Mouse (Mus musculus) embryonic fibroblast, embryonic 13.5 days (primary cell): ENCODE data around the gene Gm16253. TPM values are rescaled to one million over a fixed set of nuclear protein-coding genes. Genes with fewer than 3 reads are reported as not detected.
"Not testable (repeated sequence)": the region's sequence is repeated elsewhere in the genome, so short reads cannot be mapped to it uniquely, and the experiment has no call there.

ENCODE experiments used
- H3K27ac ChIP-seq: 2 replicates; pipeline ENCODE4 v1.5.1; 2012; ENCODE audit warnings: low read length, control low read depth, inconsistent platforms; ENCODE audit not compliant: insufficient read depth
- H3K4me1 ChIP-seq: 2 replicates; pipeline ENCODE4 v1.6.1; 2011; ENCODE audit warnings: low read length; ENCODE audit not compliant: control insufficient read depth, insufficient read depth
- H3K4me3 ChIP-seq: 2 replicates; pipeline ENCODE4 v1.5.1; 2011; ENCODE audit warnings: mild to moderate bottlenecking, control low read depth, low read length; ENCODE audit not compliant: insufficient read depth
- CTCF ChIP-seq: IDR thresholded peaks from 2 replicates; pipeline ENCODE4 v1.5.1; 2011; ENCODE audit warnings: mild to moderate bottlenecking, control low read depth, low read length, moderate library complexity, borderline replicate concordance; ENCODE audit not compliant: insufficient read depth
- POLR2A ChIP-seq: IDR thresholded peaks from 2 replicates; pipeline ENCODE4 v1.6.1; 2011; ENCODE audit warnings: low read depth, mild to moderate bottlenecking, control low read depth, low read length, moderate library complexity
- polyA plus RNA-seq: library from polyadenylated mRNA; stranded (reverse); fragments of >200 nt; gene quantifications from 2 replicates; pipeline ENCODE4 v1.2.4, GENCODE M21; 2011; ENCODE audit warnings: low read depth; ENCODE audit not compliant: missing spikeins, insufficient read length

Gm16253 gene
- polyA plus RNA-seq, 1 experiment: not detected

- peaks cover 14% of the 10 kb centered on the region for H3K4me1 ChIP-seq
- peak overlapping the region; percentile 51; the same call in 1 of the 2 replicates for H3K4me3 ChIP-seq
- peak overlapping the region; percentile 90 for H3K27ac ChIP-seq
- TF ChIP-seq CTCF: no peak
- TF ChIP-seq POLR2A: no peak
Measured at GRCm38 (mm10) chr3:96603311-96603710, 26.5 kb downstream of the Gm16253 start.

GRCm38 (mm10) chr3:96606007-96606406 is 29.2 kb downstream of the Gm16253 start:
- not testable (repeated sequence) for H3K4me3 ChIP-seq, H3K27ac ChIP-seq, H3K4me1 ChIP-seq

DNA sequence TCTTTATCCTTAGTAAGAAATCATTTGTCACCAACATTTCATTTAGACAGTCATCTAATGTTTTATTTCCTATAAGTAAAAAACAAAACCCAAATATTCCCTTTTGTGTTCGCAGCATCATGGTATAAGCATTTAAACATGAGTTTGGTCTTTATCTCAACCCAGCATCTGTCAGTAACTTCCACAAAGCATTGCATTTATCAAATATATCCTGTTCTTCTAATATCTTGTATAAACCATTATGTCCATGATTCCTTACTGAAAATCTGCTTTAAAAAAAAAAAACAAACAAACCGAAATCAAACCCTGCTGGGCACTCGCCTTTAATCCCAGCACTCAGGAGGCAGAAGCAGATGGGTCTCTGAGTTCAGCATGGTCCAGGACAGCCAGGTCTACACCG is 29.8 kb downstream of the Gm16253 start:
- peaks cover 7% of the 10 kb centered on the region; the same call in 1 of the 2 replicates for H3K4me1 ChIP-seq
- no peak overlapping the region for H3K27ac ChIP-seq
- H3K4me3 ChIP-seq: no peak overlapping the region
- TF ChIP-seq CTCF (no peak), POLR2A (no peak)

DNA sequence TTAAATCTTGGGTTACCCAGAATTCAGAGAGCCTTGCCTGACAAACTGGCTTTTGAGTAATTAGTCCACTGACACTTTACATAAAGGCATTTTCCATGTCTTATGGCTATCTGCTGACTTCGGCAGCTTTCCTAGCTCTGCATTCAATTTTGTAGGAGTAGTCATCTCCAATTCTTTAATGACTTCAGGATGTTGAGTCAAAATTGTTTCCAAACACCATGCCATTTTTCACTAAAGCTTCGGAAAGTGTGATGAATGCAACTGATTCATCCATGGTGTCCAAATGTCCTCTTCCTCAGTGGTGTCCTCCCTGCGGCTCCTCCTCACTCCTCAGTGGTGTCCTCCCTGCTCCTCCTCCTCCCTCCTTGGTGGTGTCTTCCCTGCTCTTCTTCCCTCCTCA is 41.2 kb downstream of the Gm16253 start:
- peak overlapping the region; percentile 32; the same call in 1 of the 2 replicates for H3K27ac ChIP-seq
- H3K4me3 ChIP-seq: no peak overlapping the region
- TF ChIP-seq CTCF: no peak
- no peak for TF ChIP-seq POLR2A
- no peaks in the 10 kb centered on the region for H3K4me1 ChIP-seq

GRCm38 (mm10) chr3:96623201-96623600 is 46.4 kb downstream of the Gm16253 start:
- TF ChIP-seq POLR2A: no peak
- TF ChIP-seq CTCF: no peak
- Histone ChIP-seq H3K4me3 (no peak overlapping the region), H3K4me1 (no peaks in the 10 kb centered on the region), H3K27ac (no peak overlapping the region)

DNA sequence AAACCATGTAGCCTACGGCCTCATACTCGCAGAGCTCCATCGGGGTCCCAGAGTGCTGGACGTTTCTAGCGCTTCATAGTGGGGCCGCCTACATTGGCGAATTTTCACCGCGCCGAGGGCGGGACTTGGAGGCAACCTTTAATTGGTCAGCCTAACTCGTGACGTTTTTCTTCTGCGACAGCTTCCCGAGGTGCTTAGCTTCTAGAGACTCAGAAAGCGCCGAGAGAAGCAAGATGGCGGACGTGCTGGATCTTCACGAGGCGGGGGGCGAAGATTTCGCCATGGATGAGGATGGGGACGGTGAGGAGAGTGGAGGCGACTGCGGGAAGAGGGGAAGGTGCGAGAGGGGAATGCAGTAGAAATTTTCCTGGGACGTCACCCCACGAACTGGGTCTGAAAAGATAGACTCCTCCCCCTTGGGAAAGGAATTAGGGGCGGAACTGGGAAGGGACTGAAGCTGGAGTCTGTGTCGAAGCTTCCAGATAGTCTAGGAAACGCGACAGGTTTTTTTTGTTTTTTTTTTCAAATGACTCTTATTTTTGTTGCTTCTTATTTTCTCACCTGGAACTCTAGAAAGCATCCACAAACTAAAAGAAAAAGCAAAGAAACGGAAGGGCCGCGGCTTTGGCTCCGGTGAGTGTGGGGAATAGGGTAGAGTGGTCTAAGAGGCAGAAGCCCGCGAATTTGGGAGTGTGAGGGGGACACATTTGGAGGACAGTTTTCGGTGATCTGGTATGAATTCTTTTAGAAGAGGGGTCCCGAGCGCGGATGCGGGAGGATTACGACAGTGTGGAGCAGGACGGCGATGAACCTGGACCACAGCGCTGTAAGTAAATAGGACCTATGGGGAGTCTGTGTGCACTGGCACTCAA is 53.2 kb downstream of the Gm16253 start, which contains the start of gene Rbm8a:
Gene Rbm8a (plus strand): TSS at position 205 of the 872 bp plus-strand sequence.
- TF ChIP-seq POLR2A: peak; percentile 85
- TF ChIP-seq CTCF: no peak
- Histone ChIP-seq H3K4me3 (peak within 1 kb of the TSS; percentile 62), H3K27ac (peak within 1 kb of the TSS; percentile 35), H3K4me1 (no peaks in the 10 kb centered on the region)

Other genes with a start within 250 kb of the Gm16253 start
- gene BC107364, start 124.7 kb upstream of the Gm16253 start, polyA plus RNA-seq: not detected in 2 replicates
- gene Hfe2, start 51.8 kb upstream of the Gm16253 start, polyA plus RNA-seq: not detected in 2 replicates
- 37.6 and 98.8 TPM in 2 replicates for gene Txnip, start 19.0 kb upstream of the Gm16253 start, polyA plus RNA-seq
- gene Polr3gl, start 17.2 kb downstream of the Gm16253 start, polyA plus RNA-seq: 23.2 and 30.6 TPM in 2 replicates
- gene Ankrd34a, start 19.7 kb downstream of the Gm16253 start, polyA plus RNA-seq: 5.1 and 7.4 TPM in 2 replicates
- 109 and 123 TPM in 2 replicates for gene Lix1l, start 24.2 kb downstream of the Gm16253 start, polyA plus RNA-seq
- gene Rbm8a, start 52.9 kb downstream of the Gm16253 start, polyA plus RNA-seq: 108 and 113 TPM in 2 replicates
- 31.3 and 35.5 TPM in 2 replicates for gene Pex11b, start 58.4 kb downstream of the Gm16253 start, polyA plus RNA-seq
- 0.28 and 0.30 TPM in 2 replicates for gene Gm42957, start 58.5 kb downstream of the Gm16253 start, polyA plus RNA-seq
- gene Itga10, start 68.6 kb downstream of the Gm16253 start, polyA plus RNA-seq: 1.7 and 2.0 TPM in 2 replicates
- 0.23 and 0.67 TPM in 2 replicates for gene Ankrd35, start 93.1 kb downstream of the Gm16253 start, polyA plus RNA-seq
- 40.9 and 46.0 TPM in 2 replicates for gene Pias3, start 119.4 kb downstream of the Gm16253 start, polyA plus RNA-seq
- gene Nudt17, start 131.6 kb downstream of the Gm16253 start, polyA plus RNA-seq: 4.4 and 5.2 TPM in 2 replicates
- gene Polr3c, start 150.6 kb downstream of the Gm16253 start, polyA plus RNA-seq: 28.3 and 35.1 TPM in 2 replicates
- 30.9 and 38.9 TPM in 2 replicates for gene Rnf115, start 150.7 kb downstream of the Gm16253 start, polyA plus RNA-seq